Mouse (Mus musculus) megakaryocyte, embryonic 14.5 days (primary cell): ENCODE results near the gene Pdhb.

Experiments
- FLI1 ChIP-seq: IDR thresholded peaks from 2 replicates; pipeline ENCODE4 v1.6.1; 2012; ENCODE audit warnings: low read length, inconsistent platforms, mixed read lengths
- GATA1 ChIP-seq: IDR thresholded peaks from 3 replicates; pipeline ENCODE4 v1.6.1; 2012; ENCODE audit warnings: mixed read lengths, low read length, inconsistent platforms, borderline replicate concordance

GRCm38 (mm10) chr14:8190556-8190955 is 17.7 kb upstream of the Pdhb start:
- no peak for TF ChIP-seq GATA1
- TF ChIP-seq FLI1: no peak
